Mouse (Mus musculus) kidney, adult 2 months (tissue): Measurements from ENCODE around the gene H2-K1.

Experiments used
- CTCF ChIP-seq: fragments of 200-500 bp; conservative IDR thresholded peaks from 2 replicates; pipeline ENCODE4 v1.5.1; 2011; ENCODE audit warnings: low read depth, mild to moderate bottlenecking, control low read depth, low read length, moderate library complexity, mixed read lengths; ENCODE audit not compliant: insufficient read depth, insufficient read length
- POLR2A ChIP-seq: fragments of 200-500 bp; IDR thresholded peaks from one replicate; pipeline ENCODE4 v1.6.1; 2011; ENCODE audit warnings: low read depth, low read length, control low read depth

DNA sequence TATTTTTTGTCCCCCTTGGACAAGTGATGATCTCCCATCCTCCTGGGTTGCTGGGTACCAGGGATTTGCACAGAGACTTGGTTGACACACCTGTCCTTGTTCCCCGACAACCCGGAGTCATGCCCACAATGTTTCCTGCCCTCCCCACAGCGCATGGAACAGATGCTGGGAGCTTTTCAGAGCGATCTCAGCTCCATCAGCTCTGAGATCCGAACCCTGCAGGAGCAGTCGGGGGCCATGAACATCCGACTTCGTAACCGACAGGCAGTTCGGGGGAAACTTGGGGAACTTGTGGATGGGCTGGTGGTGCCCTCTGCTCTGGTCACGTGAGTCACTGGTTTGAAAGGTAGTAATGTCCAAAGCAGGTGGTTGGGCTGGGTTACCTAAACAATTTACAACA lies 41.7 kb downstream of the H2-K1 start:
- TF ChIP-seq POLR2A (no peak), CTCF (no peak)
